Mouse (Mus musculus) induced T-regulatory cell, adult 2 months (primary cell): ENCODE data around the gene Kif2c.

Experiments used
- DNase-seq: peaks from one replicate; pipeline ENCODE4 v3.0.0-alpha.2; 2012; ENCODE audit warnings: low read depth

Gene Kif2c

GRCm38 (mm10) chr4:117134601-117134995 lies 47.8 kb downstream of the Kif2c start:
- DNase-seq, result no peak

- peak; percentile 100 for DNase-seq
Observed at GRCm38 (mm10) chr4:117133817-117134600, 48.4 kb downstream of the Kif2c start, which contains the start of gene Plk3. Gene Plk3 (minus strand): TSS chr4:117133963.

GRCm38 (mm10) chr4:117133366-117133796 lies 49.1 kb downstream of the Kif2c start:
- no peak for DNase-seq

- DNase-seq, result no peak
Observed at GRCm38 (mm10) chr4:117132794-117133143, 49.7 kb downstream of the Kif2c start.

- DNase-seq, result no peak
Observed at GRCm38 (mm10) chr4:117131890-117132793, 50.3 kb downstream of the Kif2c start.

- no peak for DNase-seq
Observed at GRCm38 (mm10) chr4:117131198-117131597, 51.2 kb downstream of the Kif2c start.

GRCm38 (mm10) chr4:117130790-117131189 lies 51.6 kb downstream of the Kif2c start:
- no peak for DNase-seq

GRCm38 (mm10) chr4:117127991-117128686 lies 54.3 kb downstream of the Kif2c start:
- no peak for DNase-seq

GRCm38 (mm10) chr4:117126675-117127290 lies 55.7 kb downstream of the Kif2c start, which contains the start of gene Tctex1d4:
Gene Tctex1d4 (plus strand): TSS chr4:117126794.
- peak; percentile 64 for DNase-seq

- DNase-seq, result peak; percentile 92
Observed at GRCm38 (mm10) chr4:117125910-117126674, 56.3 kb downstream of the Kif2c start.

- no peak for DNase-seq
Observed at GRCm38 (mm10) chr4:117125348-117125909, 57.0 kb downstream of the Kif2c start, which contains the start of gene Btbd19. Gene Btbd19 (minus strand): TSS chr4:117125725.

GRCm38 (mm10) chr4:117124518-117125347 lies 57.7 kb downstream of the Kif2c start:
- peak; percentile 96 for DNase-seq

GRCm38 (mm10) chr4:117124218-117124517 lies 58.3 kb downstream of the Kif2c start:
- no peak for DNase-seq

GRCm38 (mm10) chr4:117123546-117124217 lies 58.8 kb downstream of the Kif2c start:
- DNase-seq, result peak; percentile 80

- peak; percentile 27 for DNase-seq
Observed at GRCm38 (mm10) chr4:117122209-117122608, 60.2 kb downstream of the Kif2c start.

GRCm38 (mm10) chr4:117120445-117121414 lies 61.7 kb downstream of the Kif2c start:
- peak; percentile 94 for DNase-seq

- DNase-seq, result no peak
Observed at GRCm38 (mm10) chr4:117120052-117120444, 62.4 kb downstream of the Kif2c start.

- DNase-seq, result no peak
Observed at GRCm38 (mm10) chr4:117119636-117120035, 62.8 kb downstream of the Kif2c start.
